Mouse (Mus musculus) myocyte (in vitro differentiated cells): ENCODE data around the gene Ccdc175.

Experiments
- E2F4 ChIP-seq: IDR thresholded peaks from one replicate; pipeline ENCODE4 v1.6.1; 2011; ENCODE audit warnings: mild to moderate bottlenecking, control low read depth, moderate library complexity; ENCODE audit not compliant: insufficient read depth
- MYOG ChIP-seq, 3 experiments: IDR thresholded peaks; one replicate each; pipeline ENCODE4 v1.6.1; 2011; ENCODE audit warnings: control low read depth in 2 of 3, low read depth in 2 of 3, mild to moderate bottlenecking in 2 of 3; ENCODE audit not compliant: insufficient read length in 2 of 3, control insufficient read depth in 1 of 3, insufficient read depth in 1 of 3
- POLR2A ChIP-seq: IDR thresholded peaks from one replicate; pipeline ENCODE4 v1.6.1; 2011; ENCODE audit warnings: low read depth, mild to moderate bottlenecking, control low read depth, moderate library complexity; ENCODE audit not compliant: insufficient read length
- POLR2AphosphoS2 ChIP-seq: IDR thresholded peaks from one replicate; pipeline ENCODE4 v1.6.1; 2011; ENCODE audit warnings: low read depth, control low read depth; ENCODE audit not compliant: insufficient read length
- SRF ChIP-seq: IDR thresholded peaks from one replicate; pipeline ENCODE4 v1.6.1; 2011; ENCODE audit warnings: low read depth; ENCODE audit not compliant: control insufficient read depth, insufficient read length
- TCF12 ChIP-seq: IDR thresholded peaks from one replicate; pipeline ENCODE4 v1.6.1; 2011; ENCODE audit warnings: mild to moderate bottlenecking, control low read depth; ENCODE audit not compliant: poor library complexity, insufficient read depth, severe bottlenecking

- TF ChIP-seq MYOG (IDR thresholded peaks at IDR 0.05; ENCODE audit: control insufficient read depth in 1 of 3, insufficient read depth in 1 of 3, insufficient read length in 2 of 3, low read depth in 2 of 3) (no peak), POLR2AphosphoS2 (no peak), SRF (no peak), TCF12 (no peak), E2F4 (no peak), POLR2A (no peak)
These were observed 13.2 kb upstream of the Ccdc175 start for GRCm38 (mm10) chr12:72197925-72198486.
